Mouse (Mus musculus): ENCODE measurements around the gene Drd5.

Gene Drd5

GRCm38 (mm10) chr5:38350351-38350929 lies 31.3 kb downstream of the Drd5 start:
- DNase-seq (ENCODE audit: low spot score) = no peak

GRCm38 (mm10) chr5:38356927-38357326 lies 37.8 kb downstream of the Drd5 start:
- no peak for DNase-seq (ENCODE audit: low spot score)

GRCm38 (mm10) chr5:38359716-38360115 lies 40.5 kb downstream of the Drd5 start:
- DNase-seq (ENCODE audit: low spot score) = no peak

GRCm38 (mm10) chr5:38364396-38364795 lies 45.2 kb downstream of the Drd5 start:
- DNase-seq (ENCODE audit: low spot score) = no peak

DNA sequence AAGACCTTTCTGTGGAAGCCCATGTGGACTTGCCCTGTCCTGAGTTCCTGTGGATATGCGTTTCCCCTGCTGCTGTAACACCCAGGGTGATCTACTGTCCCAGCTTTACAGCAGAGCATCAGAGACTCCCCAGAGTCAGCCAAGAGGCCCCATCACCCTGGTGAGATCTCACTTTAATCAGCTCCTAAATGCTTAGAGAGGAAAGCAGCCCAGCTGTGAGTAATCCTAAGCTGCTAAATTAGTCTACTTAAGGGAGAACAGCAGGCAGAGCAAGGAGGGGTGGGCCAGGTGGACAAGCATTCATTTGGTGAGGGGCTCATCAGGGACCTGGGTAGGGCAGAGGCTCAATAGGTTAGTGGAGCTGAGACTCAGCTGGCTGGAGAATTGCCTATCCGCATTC lies 46.4 kb downstream of the Drd5 start:
- DNase-seq (ENCODE audit: low spot score) = no peak

- DNase-seq (ENCODE audit: low spot score) = peak; percentile 35
Observed at GRCm38 (mm10) chr5:38366650-38367470, 47.7 kb downstream of the Drd5 start.

GRCm38 (mm10) chr5:38371308-38371707 lies 52.1 kb downstream of the Drd5 start:
- DNase-seq (ENCODE audit: low spot score) = no peak

All from ovary, postnatal 36 days (tissue).